Mouse (Mus musculus): ENCODE measurements around the gene Syf2.

GRCm38 (mm10) chr4:134928464-134928836 is 2.2 kb upstream of the Syf2 start:
- TF ChIP-seq CTCF (IDR thresholded peaks at IDR 0.05; ENCODE audit: low read depth) (no peak), EP300 (IDR thresholded peaks at IDR 0.05; ENCODE audit: low read depth) (no peak)

Data from liver, postnatal 0 days (tissue).